Mouse (Mus musculus) hematopoietic stem cell, adult 5-6 weeks (primary cell): ENCODE measurements around the gene Arpc4. TPM values are rescaled to one million over a fixed set of nuclear protein-coding genes. Genes with fewer than 3 reads are reported as not detected.

Source experiments
- ATAC-seq, 2 experiments: fragments of 125-278 bp in 1 of 2; replicated peaks in 1 of 2; 2 replicates each; pipeline ENCODE4 v1.8.0; 2016 to 2017; ENCODE audit warnings: inconsistent platforms in 2 of 2, mild to moderate bottlenecking in 2 of 2, moderate number of reproducible peaks in 2 of 2, low read depth in 1 of 2, moderate TSS enrichment in 1 of 2; ENCODE audit not compliant: low FRiP score in 2 of 2, poor library complexity in 2 of 2, severe bottlenecking in 2 of 2, insufficient read depth in 1 of 2, low TSS enrichment in 1 of 2
- total RNA-seq: library from RNA; stranded (forward); fragments of 172-1452, 232-1000 nt; gene quantifications from 2 replicates; pipeline ENCODE4 v1.2.3, GENCODE M21; 2017

Arpc4 gene
- total RNA-seq, 1 experiment from 2014 or later, result 191 TPM

GRCm38 (mm10) chr6:113390715-113391114 lies 12.8 kb downstream of the Arpc4 start:
- no peak for ATAC-seq

- no peak for ATAC-seq
These were observed 14.1 kb downstream of the Arpc4 start for GRCm38 (mm10) chr6:113392015-113392386.

- ATAC-seq, result peak; percentile 63 to 74
These were observed 14.6 kb downstream of the Arpc4 start for GRCm38 (mm10) chr6:113392387-113393071.

- ATAC-seq, result no peak
These were observed 16.0 kb downstream of the Arpc4 start for GRCm38 (mm10) chr6:113393951-113394350.

- no peak for ATAC-seq
These were observed 16.9 kb downstream of the Arpc4 start for GRCm38 (mm10) chr6:113394811-113395210.

- ATAC-seq, result no peak
These were observed 17.6 kb downstream of the Arpc4 start for GRCm38 (mm10) chr6:113395501-113395900.

- no peak for ATAC-seq
These were observed 18.5 kb downstream of the Arpc4 start for GRCm38 (mm10) chr6:113396270-113397030.

- ATAC-seq, result no peak
These were observed 24.2 kb downstream of the Arpc4 start for GRCm38 (mm10) chr6:113402094-113402493.

- ATAC-seq, result no peak
These were observed 26.9 kb downstream of the Arpc4 start for GRCm38 (mm10) chr6:113404649-113405448.

- ATAC-seq, result no peak
These were observed 27.6 kb downstream of the Arpc4 start for GRCm38 (mm10) chr6:113405483-113405882.

- no peak for ATAC-seq
These were observed 28.8 kb downstream of the Arpc4 start for GRCm38 (mm10) chr6:113406683-113407082.

- ATAC-seq, result no peak
These were observed 32.1 kb downstream of the Arpc4 start for GRCm38 (mm10) chr6:113410001-113410400.

- ATAC-seq, result no peak
These were observed 38.5 kb downstream of the Arpc4 start for GRCm38 (mm10) chr6:113416416-113416815.

- peak; percentile 26 to 33 for ATAC-seq
These were observed 40.7 kb downstream of the Arpc4 start for GRCm38 (mm10) chr6:113418441-113419198.

GRCm38 (mm10) chr6:113419199-113419587 lies 41.3 kb downstream of the Arpc4 start, which contains the start of gene Rpusd3:
Gene Rpusd3 (minus strand): TSS chr6:113419340.
- peak; percentile 96 to 98 for ATAC-seq

- no peak for ATAC-seq
These were observed 45.1 kb downstream of the Arpc4 start for GRCm38 (mm10) chr6:113423000-113423399.

- ATAC-seq, result no peak
These were observed 46.3 kb downstream of the Arpc4 start for GRCm38 (mm10) chr6:113424187-113424586.
